Comparison of ENCODE assay signal across 19 mouse cellular contexts in the genomic region with DNA sequence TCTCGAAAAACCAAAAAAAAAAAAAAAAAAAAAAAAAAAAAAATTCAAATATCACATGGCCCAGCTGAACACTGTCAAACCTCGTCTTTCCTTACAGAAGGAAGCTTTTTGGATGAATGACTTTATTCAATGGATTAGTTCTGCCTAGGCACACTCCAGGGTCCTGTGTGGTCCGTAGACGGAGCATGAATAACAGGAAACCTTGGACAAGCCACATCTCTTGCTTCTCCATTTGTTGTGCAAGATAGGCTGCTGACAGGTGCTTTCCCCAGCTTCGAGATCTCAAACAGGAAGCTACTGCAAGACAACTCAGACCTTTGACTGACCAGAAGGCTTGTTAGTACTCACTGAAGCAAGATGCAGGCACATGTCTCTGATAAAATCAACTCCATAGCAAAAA. TPM values are rescaled to one million over a fixed set of nuclear protein-coding genes. Genes with fewer than 3 reads are reported as not detected.
DNase-seq lines count a peak whose midpoint lies in the region; ATAC-seq and TF ChIP-seq lines count a peak whose summit lies in the region.
"Had no signal": no experiment of that assay in that cellular context is flagged by ENCODE, and none has a peak within 500 bp of the region (broad histone marks: within the 10 kb centered on the region; RNA-seq: fewer than 3 reads in every experiment).

No protein-coding gene starts in this region.

- TF ChIP-seq RAD21 in CH12.LX (IDR thresholded peaks at IDR 0.05; ENCODE audit: low read depth, low read length), result no peak

- peak; percentile 76 for TF ChIP-seq EP300 in CH12.LX (IDR thresholded peaks at IDR 0.05; ENCODE audit: low read length)

- intact Hi-C loops in left cerebral cortex, postnatal 14 days (cut with DNase I), result no loop called here

- in situ Hi-C loops in CH12.LX (cut with MboI; ENCODE audit: low pct_ligation_motif_present, low pct_unique_long_range_greater_than_20kb, low sequenced_read_pairs), result no loop called here

- no peak overlapping the region for H3K4me2 ChIP-seq in forebrain, embryonic 14.5 days (ENCODE audit: low read length)
- no peak overlapping the region for H3K4me2 ChIP-seq in forebrain, embryonic 11.5 days (ENCODE audit: low read depth, low read length, severe bottlenecking)
- H3K4me2 ChIP-seq in CH12.LX (ENCODE audit: insufficient read depth, low read depth, poor library complexity, severe bottlenecking), result peak overlapping the region; percentile 30; the same call in 1 of the 2 replicates
- H3K4me2 ChIP-seq: forebrain, embryonic 12.5 days; heart, embryonic 13.5 days; limb, embryonic 12.5 days; liver, embryonic 13.5 days; lung, embryonic 15.5 days had no signal

- H3K4me1 ChIP-seq in forebrain, embryonic 14.5 days (ENCODE audit: control insufficient read depth, insufficient read depth, low read length), result no peaks in the 10 kb centered on the region; the same call in 1 of the 2 replicates
- H3K4me1 ChIP-seq in forebrain, embryonic 11.5 days (replicated peaks; ENCODE audit: control insufficient read depth, insufficient read depth, low read length), result no peaks in the 10 kb centered on the region
- H3K4me1 ChIP-seq in CH12.LX (ENCODE audit: control insufficient read depth in 1 of 2, insufficient read depth in 2 of 2), result peaks cover 15 to 42% of the 10 kb centered on the region in 2 experiments
- H3K4me1 ChIP-seq: forebrain, embryonic 12.5 days; limb, embryonic 12.5 days; lung, embryonic 15.5 days had no signal

- no peak for ATAC-seq in forebrain, embryonic 14.5 days
- ATAC-seq in forebrain, embryonic 11.5 days (replicated peaks; ENCODE audit: low FRiP score), result no peak
- peak; percentile 62 to 77 for ATAC-seq in hematopoietic stem cell, adult 5-6 weeks (replicated peaks in 1 of 2; ENCODE audit: insufficient read depth in 1 of 2, low FRiP score in 2 of 2, low TSS enrichment in 1 of 2, low read depth in 1 of 2, poor library complexity in 2 of 2, severe bottlenecking in 2 of 2)
- peak; percentile 71 for ATAC-seq in neutrophil, adult 5-6 weeks (ENCODE audit: extremely low read depth, insufficient number of reproducible peaks, low FRiP score, poor library complexity, severe bottlenecking)
- ATAC-seq: inflammation-experienced regulatory T-cells, adult 6 months had no signal

- 20% methylated on average over 4 of the region's 5 CpGs for WGBS in forebrain, embryonic 14.5 days
- WGBS in forebrain, embryonic 11.5 days, result 34% methylated on average over 5 of the region's 5 CpGs

- H3K27ac ChIP-seq in forebrain, embryonic 14.5 days (ENCODE audit: low read depth, low read length), result no peak overlapping the region
- H3K27ac ChIP-seq in forebrain, embryonic 11.5 days (ENCODE audit: low read depth, low read length), result no peak overlapping the region
- peak overlapping the region; percentile 49 for H3K27ac ChIP-seq in CH12.LX (ENCODE audit: insufficient read depth, low read depth)
- H3K27ac ChIP-seq: forebrain, embryonic 12.5 days; heart, embryonic 13.5 days; limb, embryonic 12.5 days; liver, embryonic 13.5 days; lung, embryonic 15.5 days had no signal

- DNase-seq in forebrain, embryonic 14.5 days (ENCODE audit: low spot score), result peak; percentile 14
- DNase-seq in forebrain, embryonic 11.5 days (ENCODE audit: low spot score), result no peak
- peak; percentile 63 for DNase-seq in CH12.LX (ENCODE audit: extremely low read depth)
- DNase-seq in left cerebral cortex, postnatal 14 days (ENCODE audit: low spot score in 2 of 2), result no peak
- DNase-seq in left cerebral cortex, adult 11 months (ENCODE audit: low spot score), result no peak
- DNase-seq in c-Kit-positive CD71-positive TER-119-positive erythroid progenitor cells, embryonic 14.5 days (ENCODE audit: low spot score), result no peak
- DNase-seq: cerebellum, adult 8-10 months; heart, postnatal 36 days; kidney, adult 9 months; liver, embryonic 13.5 days; thymus, adult 18-20 months had no signal

- no peak for TF ChIP-seq CTCF in CH12.LX (conservative IDR thresholded peaks at IDR 0.05 in 1 of 2, IDR thresholded peaks at IDR 0.05 in 1 of 2; ENCODE audit: low read depth in 2 of 2, low read length in 2 of 2)

- H3K36me3 ChIP-seq in forebrain, embryonic 14.5 days (ENCODE audit: control insufficient read depth, insufficient read depth, low read length), result no peaks in the 10 kb centered on the region
- no peaks in the 10 kb centered on the region for H3K36me3 ChIP-seq in forebrain, embryonic 11.5 days (ENCODE audit: control insufficient read depth, insufficient read depth, low read length)
- H3K36me3 ChIP-seq in CH12.LX (replicated peaks in 1 of 2; ENCODE audit: control insufficient read depth in 1 of 2, insufficient read depth in 1 of 2, low read length in 1 of 2), result no peaks in the 10 kb centered on the region
- H3K36me3 ChIP-seq: forebrain, embryonic 12.5 days; G1E; heart, embryonic 13.5 days; limb, embryonic 12.5 days; liver, embryonic 13.5 days; lung, embryonic 15.5 days had no signal

- no peaks in the 10 kb centered on the region for H3K27me3 ChIP-seq in forebrain, embryonic 14.5 days (replicated peaks; ENCODE audit: control insufficient read depth, insufficient read depth, low read length)
- H3K27me3 ChIP-seq in forebrain, embryonic 11.5 days (ENCODE audit: control insufficient read depth, insufficient read depth, low read length), result no peaks in the 10 kb centered on the region
- no peaks in the 10 kb centered on the region for H3K27me3 ChIP-seq in CH12.LX (replicated peaks)
- H3K27me3 ChIP-seq: forebrain, embryonic 12.5 days; heart, embryonic 13.5 days; limb, embryonic 12.5 days; liver, embryonic 13.5 days; lung, embryonic 15.5 days had no signal

- no peaks in the 10 kb centered on the region for H3K79me2 ChIP-seq in CH12.LX (replicated peaks; ENCODE audit: control insufficient read depth, extremely low read depth, insufficient read depth, poor library complexity, severe bottlenecking)

- H3K9ac ChIP-seq in forebrain, embryonic 14.5 days (ENCODE audit: low read length), result no peak overlapping the region
- H3K9ac ChIP-seq in forebrain, embryonic 11.5 days (ENCODE audit: low read length), result no peak overlapping the region
- H3K9ac ChIP-seq in CH12.LX (ENCODE audit: insufficient read depth, low read depth), result 0 out of 2 replicates have a peak overlapping the region, but pooled peaks have one; percentile 31
- H3K9ac ChIP-seq: forebrain, embryonic 12.5 days; heart, embryonic 13.5 days; limb, embryonic 12.5 days; liver, embryonic 13.5 days; lung, embryonic 15.5 days had no signal

- dilution Hi-C loops in CH12.LX (cut with MboI; ENCODE audit: extremely low pct_ligation_motif_present, extremely low pct_unique_long_range_greater_than_20kb, low sequenced_read_pairs), result no loop called here

- no peak overlapping the region for H3K4me3 ChIP-seq in forebrain, embryonic 14.5 days (ENCODE audit: low read depth, low read length)
- no peak overlapping the region for H3K4me3 ChIP-seq in forebrain, embryonic 11.5 days (ENCODE audit: low read depth, low read length)
- no peak overlapping the region for H3K4me3 ChIP-seq in CH12.LX (replicated peaks in 1 of 3; ENCODE audit: low read depth in 2 of 3, low read length in 2 of 3, poor library complexity in 1 of 3)
- H3K4me3 ChIP-seq: forebrain, embryonic 12.5 days; heart, embryonic 13.5 days; limb, embryonic 12.5 days; liver, embryonic 13.5 days; lung, embryonic 15.5 days had no signal

- H3K9me3 ChIP-seq in forebrain, embryonic 14.5 days (replicated peaks; ENCODE audit: control insufficient read depth, low read length), result no peaks in the 10 kb centered on the region
- no peaks in the 10 kb centered on the region for H3K9me3 ChIP-seq in forebrain, embryonic 11.5 days (ENCODE audit: control insufficient read depth, low read length)
- H3K9me3 ChIP-seq in CH12.LX (replicated peaks; ENCODE audit: low read length), result no peaks in the 10 kb centered on the region
- H3K9me3 ChIP-seq: forebrain, embryonic 12.5 days; heart, embryonic 13.5 days; limb, embryonic 12.5 days; liver, embryonic 13.5 days; lung, embryonic 15.5 days had no signal

- peak; percentile 38; the same call in 1 of the 2 replicates for TF ChIP-seq POLR2A in CH12.LX (IDR thresholded peaks at IDR 0.05; ENCODE audit: low read depth, low read length)

TF ChIP-seq in CH12.LX, 34 proteins besides CTCF, POLR2A, EP300 and RAD21 (continues in another document):
- TF ChIP-seq GABPA (IDR thresholded peaks at IDR 0.05; ENCODE audit: insufficient replicate concordance, low read depth, low read length), result no peak
- peak; percentile 53; the same call in 1 of the 2 replicates for TF ChIP-seq IRF4 (IDR thresholded peaks at IDR 0.05; ENCODE audit: low read depth, low read length)
- TF ChIP-seq CHD1 (IDR thresholded peaks at IDR 0.05; ENCODE audit: low read depth, low read length), result no peak
- 0 out of 2 replicates have a peak, but pooled peaks have one; percentile 66 for TF ChIP-seq MAX (IDR thresholded peaks at IDR 0.05; ENCODE audit: low read length)
- TF ChIP-seq TCF12 (IDR thresholded peaks at IDR 0.05; ENCODE audit: low read depth, low read length), result peak; percentile 54; the same call in 1 of the 2 replicates
- no peak for TF ChIP-seq SIN3A (IDR thresholded peaks at IDR 0.05; ENCODE audit: low read length)
- TF ChIP-seq MXI1 (IDR thresholded peaks at IDR 0.05; ENCODE audit: low read depth, low read length), result 0 out of 2 replicates have a peak, but pooled peaks have one; percentile 40
- TF ChIP-seq MYC (IDR thresholded peaks at IDR 0.05; ENCODE audit: low read depth, low read length), result no peak
- no peak for TF ChIP-seq JUND (conservative IDR thresholded peaks at IDR 0.05; ENCODE audit: low read depth, low read length)
- peak; percentile 62 for TF ChIP-seq BHLHE40 (IDR thresholded peaks at IDR 0.05; ENCODE audit: low read depth, low read length)
- no peak for TF ChIP-seq USF2 (conservative IDR thresholded peaks at IDR 0.05; ENCODE audit: low read depth, low read length)
- no peak for TF ChIP-seq POLR2AphosphoS2 (IDR thresholded peaks at IDR 0.05; ENCODE audit: low read depth, low read length)
- peak; percentile 35; the same call in 1 of the 2 replicates for TF ChIP-seq CHD2 (IDR thresholded peaks at IDR 0.05; ENCODE audit: low read length)
- TF ChIP-seq ELF1 (IDR thresholded peaks at IDR 0.05; ENCODE audit: low read depth, low read length), result peak; percentile 63; the same call in 1 of the 2 replicates
- peak; percentile 94 for TF ChIP-seq ZNF384 (IDR thresholded peaks at IDR 0.05; ENCODE audit: low read depth, low read length)
- TF ChIP-seq ETS1 (conservative IDR thresholded peaks at IDR 0.05; ENCODE audit: low read depth, low read length), result 0 out of 2 replicates have a peak, but pooled peaks have one; percentile 12

RNA-seq across cellular contexts. Expression of a gene that starts 39.4 kb away (rescaled TPM):
- polyA plus RNA-seq in forebrain, embryonic 14.5 days (2014; fragmentation: Nextera tagmentation; extraction: Ambion mirVana), result 0.74 and 0.88 TPM in 2 replicates
- polyA plus RNA-seq in forebrain, embryonic 11.5 days (2014; fragmentation: Nextera tagmentation; extraction: Ambion mirVana), result 0.57 and 0.75 TPM in 2 replicates
- total RNA-seq in CH12.LX (2012; rRNA removed) (2.1 and 4.9 TPM in 2 replicates), CH12.LX (2014; rRNA removed) (0.93 and 1.1 TPM in 2 replicates)
- polyA plus RNA-seq in CH12.LX (2012; ENCODE audit: insufficient read length, low read depth), result 1.1 and 2.0 TPM in 2 replicates
- 36.3 and 44.5 TPM in 2 replicates for total RNA-seq in hematopoietic stem cell, adult 5-6 weeks (2017)
- 0.49 and 3.1 TPM in 2 replicates for total RNA-seq in neutrophil, adult 5-6 weeks (2017)
- 10 to 100 TPM; 17.9 to 21.3 TPM for total RNA-seq in left cerebral cortex, postnatal 14 days (2021)
- polyA plus RNA-seq: G1E; inflammation-experienced regulatory T-cells, adult 6 months had no signal

Comparison
In these comparisons a context has a peak if more than half of its experiments do, and no peak if none do; other contexts are left out.
1. DNase-seq: peak in forebrain, embryonic 14.5 days (single experiment) and CH12.LX (single experiment); none in forebrain, embryonic 11.5 days (single experiment), left cerebral cortex, postnatal 14 days (0 of 2), left cerebral cortex, adult 11 months (single experiment) and c-Kit-positive CD71-positive TER-119-positive erythroid progenitor cells, embryonic 14.5 days (single experiment).
2. ATAC-seq: peak in hematopoietic stem cell, adult 5-6 weeks (2 of 2) and neutrophil, adult 5-6 weeks (single experiment); none in forebrain, embryonic 14.5 days (single experiment) and forebrain, embryonic 11.5 days (single experiment).